Mouse (Mus musculus): ENCODE results near the gene Cd244a.

Cd244a gene

GRCm38 (mm10) chr1:171558898-171559297 lies at the start of gene Cd244a:
TSS of gene Cd244a (plus strand) at chr1:171559193.
- no peak for DNase-seq (ENCODE audit: low spot score in 2 of 2)

- DNase-seq (ENCODE audit: low spot score in 2 of 2), result no peak
These were observed 45.8 kb upstream of the Cd244a start for GRCm38 (mm10) chr1:171513234-171513633.

GRCm38 (mm10) chr1:171513760-171514159 lies 45.2 kb upstream of the Cd244a start:
- DNase-seq (ENCODE audit: low spot score in 2 of 2), result no peak

GRCm38 (mm10) chr1:171515039-171515438 lies 44.0 kb upstream of the Cd244a start:
- no peak for DNase-seq (ENCODE audit: low spot score in 2 of 2)

GRCm38 (mm10) chr1:171515557-171515956 lies 43.4 kb upstream of the Cd244a start:
- no peak for DNase-seq (ENCODE audit: low spot score in 2 of 2)

GRCm38 (mm10) chr1:171531367-171531766 lies 27.6 kb upstream of the Cd244a start:
- no peak for DNase-seq (ENCODE audit: low spot score in 2 of 2)

GRCm38 (mm10) chr1:171532830-171533229 lies 26.2 kb upstream of the Cd244a start:
- no peak for DNase-seq (ENCODE audit: low spot score in 2 of 2)

GRCm38 (mm10) chr1:171534557-171534956 lies 24.4 kb upstream of the Cd244a start:
- DNase-seq (ENCODE audit: low spot score in 2 of 2), result no peak

GRCm38 (mm10) chr1:171535194-171535593 lies 23.8 kb upstream of the Cd244a start, which contains the start of gene Itln1:
TSS of gene Itln1 (minus strand) at chr1:171535294.
- DNase-seq (ENCODE audit: low spot score in 2 of 2), result no peak

- DNase-seq (ENCODE audit: low spot score in 2 of 2), result no peak
These were observed 18.3 kb upstream of the Cd244a start for GRCm38 (mm10) chr1:171540694-171541093.

- no peak for DNase-seq (ENCODE audit: low spot score in 2 of 2)
These were observed 7.7 kb upstream of the Cd244a start for GRCm38 (mm10) chr1:171551326-171551725.

- no peak for DNase-seq (ENCODE audit: low spot score in 2 of 2)
These were observed 6.8 kb upstream of the Cd244a start for GRCm38 (mm10) chr1:171552230-171552629.

- no peak for DNase-seq (ENCODE audit: low spot score in 2 of 2)
These were observed 5.3 kb upstream of the Cd244a start for GRCm38 (mm10) chr1:171553359-171554341.

GRCm38 (mm10) chr1:171556366-171556765 lies 2.6 kb upstream of the Cd244a start:
- DNase-seq (ENCODE audit: low spot score in 2 of 2), result no peak

- no peak for DNase-seq (ENCODE audit: low spot score in 2 of 2)
These were observed 586 bp upstream of the Cd244a start for GRCm38 (mm10) chr1:171558407-171558806.

GRCm38 (mm10) chr1:171560262-171560661 lies 1.3 kb downstream of the Cd244a start:
- DNase-seq (ENCODE audit: low spot score in 2 of 2), result no peak

GRCm38 (mm10) chr1:171561200-171561599 lies 2.2 kb downstream of the Cd244a start:
- no peak for DNase-seq (ENCODE audit: low spot score in 2 of 2)

- no peak for DNase-seq (ENCODE audit: low spot score in 2 of 2)
These were observed 2.7 kb downstream of the Cd244a start for GRCm38 (mm10) chr1:171561639-171562225.

GRCm38 (mm10) chr1:171563042-171563441 lies 4.0 kb downstream of the Cd244a start:
- DNase-seq (ENCODE audit: low spot score in 2 of 2), result no peak

GRCm38 (mm10) chr1:171564247-171564646 lies 5.3 kb downstream of the Cd244a start:
- DNase-seq (ENCODE audit: low spot score in 2 of 2), result no peak

- no peak for DNase-seq (ENCODE audit: low spot score in 2 of 2)
These were observed 6.9 kb downstream of the Cd244a start for GRCm38 (mm10) chr1:171565888-171566287.

- peak in 1 of 2 experiments; percentile 27 for DNase-seq (ENCODE audit: low spot score in 2 of 2)
These were observed 7.8 kb downstream of the Cd244a start for GRCm38 (mm10) chr1:171566777-171567176.

GRCm38 (mm10) chr1:171568436-171568835 lies 9.4 kb downstream of the Cd244a start:
- no peak for DNase-seq (ENCODE audit: low spot score in 2 of 2)
